Mouse (Mus musculus) ES-E14 (cell line): ENCODE data around the gene Bcl2l1.

Source experiments
- CHD2 ChIP-seq: IDR thresholded peaks from 2 replicates; pipeline ENCODE4 v1.6.1; 2014; ENCODE audit warnings: mild to moderate bottlenecking, low read depth, low read length, inconsistent platforms
- HCFC1 ChIP-seq: IDR thresholded peaks from 2 replicates; pipeline ENCODE4 v1.6.1; 2012; ENCODE audit warnings: low read length, inconsistent platforms, borderline replicate concordance; ENCODE audit not compliant: insufficient read depth
- MAFK ChIP-seq: IDR thresholded peaks from 2 replicates; pipeline ENCODE4 v1.6.1; 2014; ENCODE audit warnings: mild to moderate bottlenecking, low read depth, low read length, inconsistent platforms; ENCODE audit not compliant: insufficient read depth
- ZC3H11A ChIP-seq: IDR thresholded peaks from 2 replicates; pipeline ENCODE4 v1.6.1; 2012; ENCODE audit warnings: low read depth, mild to moderate bottlenecking, inconsistent platforms, low read length, borderline replicate concordance
- ZNF384 ChIP-seq: IDR thresholded peaks from 2 replicates; pipeline ENCODE4 v1.6.1; 2012; ENCODE audit warnings: low read depth, low read length, inconsistent platforms

- TF ChIP-seq CHD2 = no peak
- TF ChIP-seq HCFC1 = no peak
- no peak for TF ChIP-seq MAFK
- TF ChIP-seq ZNF384 = no peak
- no peak for TF ChIP-seq ZC3H11A
These were observed 90.1 kb downstream of the Bcl2l1 start for GRCm38 (mm10) chr2:152741153-152742041.
